Mouse (Mus musculus) brain, embryonic 18.5 days (tissue): ENCODE measurements around the gene Sgpl1.
A peak's percentile ranks its signal among the peaks of the same experiment; 100 is the strongest.
"Not testable (repeated sequence)": the region's sequence is repeated elsewhere in the genome, so short reads cannot be mapped to it uniquely, and the experiment has no call there.

Experiments
- DNase-seq: peaks from one replicate; pipeline ENCODE4 v3.0.0-alpha.2; 2012; ENCODE audit warnings: low read depth, low spot score

Sgpl1 gene

GRCm38 (mm10) chr10:61155611-61156010 lies 8.1 kb upstream of the Sgpl1 start:
- no peak for DNase-seq

- DNase-seq = no peak
Measured at GRCm38 (mm10) chr10:61152131-61152530, 4.6 kb upstream of the Sgpl1 start.

GRCm38 (mm10) chr10:61150616-61151015 lies 3.1 kb upstream of the Sgpl1 start:
- no peak for DNase-seq

- no peak for DNase-seq
Measured at GRCm38 (mm10) chr10:61149476-61149875, 2.0 kb upstream of the Sgpl1 start.

- DNase-seq = no peak
Measured at GRCm38 (mm10) chr10:61146807-61147156, 721 bp downstream of the Sgpl1 start.

GRCm38 (mm10) chr10:61146119-61146806 lies 1.2 kb downstream of the Sgpl1 start:
- DNase-seq = peak; percentile 18

- no peak for DNase-seq
Measured at GRCm38 (mm10) chr10:61145766-61146118, 1.8 kb downstream of the Sgpl1 start.

GRCm38 (mm10) chr10:61143343-61143742 lies 4.2 kb downstream of the Sgpl1 start:
- DNase-seq = no peak

- no peak for DNase-seq
Measured at GRCm38 (mm10) chr10:61137567-61137966, 9.9 kb downstream of the Sgpl1 start.

- DNase-seq = no peak
Measured at GRCm38 (mm10) chr10:61135226-61135839, 12.2 kb downstream of the Sgpl1 start.

- no peak for DNase-seq
Measured at GRCm38 (mm10) chr10:61134041-61134440, 13.5 kb downstream of the Sgpl1 start.

- no peak for DNase-seq
Measured at GRCm38 (mm10) chr10:61130959-61131358, 16.5 kb downstream of the Sgpl1 start.

- no peak for DNase-seq
Measured at GRCm38 (mm10) chr10:61128701-61129365, 18.7 kb downstream of the Sgpl1 start.

GRCm38 (mm10) chr10:61124462-61124861 lies 23.0 kb downstream of the Sgpl1 start:
- no peak for DNase-seq

GRCm38 (mm10) chr10:61123276-61123913 lies 24.1 kb downstream of the Sgpl1 start:
- no peak for DNase-seq

- not testable (repeated sequence) for DNase-seq
Measured at GRCm38 (mm10) chr10:61121732-61122131, 25.8 kb downstream of the Sgpl1 start.

GRCm38 (mm10) chr10:61114246-61114720 lies 33.2 kb downstream of the Sgpl1 start:
- no peak for DNase-seq

- DNase-seq = no peak
Measured at GRCm38 (mm10) chr10:61103564-61104114, 43.9 kb downstream of the Sgpl1 start.

- no peak for DNase-seq
Measured at GRCm38 (mm10) chr10:61091866-61092265, 55.6 kb downstream of the Sgpl1 start.

GRCm38 (mm10) chr10:61089170-61090142 lies 58.0 kb downstream of the Sgpl1 start, which contains the start of gene Pcbd1:
TSS of gene Pcbd1 (plus strand) at chr10:61089331.
- no peak for DNase-seq

GRCm38 (mm10) chr10:61088468-61088867 lies 59.0 kb downstream of the Sgpl1 start:
- no peak for DNase-seq
